Mouse (Mus musculus) myocyte (in vitro differentiated cells): ENCODE measurements around the gene Aldh5a1. TPM values are rescaled to one million over a fixed set of nuclear protein-coding genes. Genes with fewer than 3 reads are reported as not detected.

Experiments
- H3K27me3 ChIP-seq: one replicate; pipeline ENCODE4 v1.6.1; 2011; ENCODE audit not compliant: control insufficient read depth, insufficient read depth, insufficient read length
- H3K36me3 ChIP-seq: one replicate; pipeline ENCODE4 v1.6.1; 2011; ENCODE audit not compliant: control insufficient read depth, insufficient read depth
- H3K4me2 ChIP-seq: one replicate; pipeline ENCODE4 v1.6.1; 2011; ENCODE audit warnings: low read depth, control low read depth
- H3K4me3 ChIP-seq: one replicate; pipeline ENCODE4 v1.5.1; 2011; ENCODE audit warnings: mild to moderate bottlenecking, control low read depth, moderate library complexity
- H3K79me2 ChIP-seq: one replicate; pipeline ENCODE4 v1.6.1; 2011; ENCODE audit not compliant: control insufficient read depth, insufficient read depth
- H3ac ChIP-seq: one replicate; pipeline ENCODE4 v1.6.1; 2011; ENCODE audit not compliant: control insufficient read depth, insufficient read length
- CEBPB ChIP-seq: IDR thresholded peaks from 2 replicates; pipeline ENCODE4 v1.6.1; 2011; ENCODE audit warnings: mild to moderate bottlenecking, moderate library complexity; ENCODE audit not compliant: poor library complexity, insufficient read depth, severe bottlenecking
- E2F4 ChIP-seq: IDR thresholded peaks from one replicate; pipeline ENCODE4 v1.6.1; 2011; ENCODE audit warnings: mild to moderate bottlenecking, control low read depth, moderate library complexity; ENCODE audit not compliant: insufficient read depth
- MAX ChIP-seq: IDR thresholded peaks from one replicate; pipeline ENCODE4 v1.6.1; 2011; ENCODE audit warnings: low read depth, mild to moderate bottlenecking, control low read depth
- MYOD1 ChIP-seq, 3 experiments: IDR thresholded peaks; one replicate each; pipeline ENCODE4 v1.6.1; 2011; ENCODE audit warnings: control low read depth in 2 of 3, low read depth in 2 of 3, mild to moderate bottlenecking in 2 of 3, moderate library complexity in 1 of 3; ENCODE audit not compliant: insufficient read length in 2 of 3, control insufficient read depth in 1 of 3
- MYOG ChIP-seq, 3 experiments: IDR thresholded peaks; one replicate each; pipeline ENCODE4 v1.6.1; 2011; ENCODE audit warnings: control low read depth in 2 of 3, low read depth in 2 of 3, mild to moderate bottlenecking in 2 of 3; ENCODE audit not compliant: insufficient read length in 2 of 3, control insufficient read depth in 1 of 3, insufficient read depth in 1 of 3
- POLR2A ChIP-seq: IDR thresholded peaks from one replicate; pipeline ENCODE4 v1.6.1; 2011; ENCODE audit warnings: low read depth, mild to moderate bottlenecking, control low read depth, moderate library complexity; ENCODE audit not compliant: insufficient read length
- POLR2AphosphoS2 ChIP-seq: IDR thresholded peaks from one replicate; pipeline ENCODE4 v1.6.1; 2011; ENCODE audit warnings: low read depth, control low read depth; ENCODE audit not compliant: insufficient read length
- REST ChIP-seq: IDR thresholded peaks from one replicate; pipeline ENCODE4 v1.6.1; 2011; ENCODE audit warnings: mild to moderate bottlenecking, control low read depth, moderate library complexity; ENCODE audit not compliant: insufficient read depth, insufficient read length
- SRF ChIP-seq: IDR thresholded peaks from one replicate; pipeline ENCODE4 v1.6.1; 2011; ENCODE audit warnings: low read depth; ENCODE audit not compliant: control insufficient read depth, insufficient read length
- TCF12 ChIP-seq: IDR thresholded peaks from one replicate; pipeline ENCODE4 v1.6.1; 2011; ENCODE audit warnings: mild to moderate bottlenecking, control low read depth; ENCODE audit not compliant: poor library complexity, insufficient read depth, severe bottlenecking
- TCF3 ChIP-seq: IDR thresholded peaks from one replicate; pipeline ENCODE4 v1.6.1; 2011; ENCODE audit warnings: low read depth, control low read depth; ENCODE audit not compliant: insufficient read length
- USF1 ChIP-seq: IDR thresholded peaks from one replicate; pipeline ENCODE4 v1.6.1; 2011; ENCODE audit warnings: low read depth, mild to moderate bottlenecking, control low read depth, moderate library complexity
- polyA plus RNA-seq: library from polyadenylated mRNA; unstranded; fragments of >200 nt; fragmentation: generic; extraction: Trizol; gene quantifications from one replicate; pipeline ENCODE4 v1.2.1, GENCODE M21; 2012; ENCODE audit warnings: missing spikeins

The Aldh5a1 gene
- polyA plus RNA-seq, 1 experiment, result 0.54 TPM

DNA sequence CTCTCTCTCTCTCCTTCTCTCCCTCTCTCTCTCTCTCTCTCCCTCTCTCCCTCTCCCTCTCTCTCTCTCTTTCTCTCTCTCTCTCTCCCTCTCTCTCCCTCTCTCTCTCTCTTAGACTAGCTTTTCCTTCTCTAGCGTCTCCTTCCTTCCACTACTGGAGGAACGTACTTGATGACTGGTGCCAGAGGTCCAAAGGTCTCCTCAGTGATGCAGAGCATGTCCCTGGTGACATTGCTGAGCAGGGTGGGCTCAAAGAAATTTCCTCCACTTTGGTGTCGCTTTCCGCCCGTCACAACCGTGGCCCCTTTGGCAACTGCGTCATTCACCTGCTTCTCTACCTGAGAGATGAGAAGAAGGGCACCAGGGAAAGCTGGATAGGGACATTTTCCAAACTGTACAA, 23.9 kb downstream of the Aldh5a1 start:
- Histone ChIP-seq H3K27me3 (no peaks in the 10 kb centered on the region), H3K36me3 (no peaks in the 10 kb centered on the region), H3K4me2 (no peak overlapping the region), H3K4me3 (no peak overlapping the region), H3K79me2 (no peaks in the 10 kb centered on the region), H3ac (no peak overlapping the region)
- no peak for TF ChIP-seq REST
- no peak for TF ChIP-seq SRF
- TF ChIP-seq TCF12, result no peak
- no peak for TF ChIP-seq POLR2A
- no peak for TF ChIP-seq TCF3
- no peak for TF ChIP-seq POLR2AphosphoS2
- TF ChIP-seq MYOG (IDR thresholded peaks at IDR 0.05; ENCODE audit: control insufficient read depth in 1 of 3, insufficient read depth in 1 of 3, insufficient read length in 2 of 3, low read depth in 2 of 3), result no peak
- no peak for TF ChIP-seq E2F4
- TF ChIP-seq MYOD1 (IDR thresholded peaks at IDR 0.05; ENCODE audit: control insufficient read depth in 1 of 3, insufficient read length in 2 of 3, low read depth in 2 of 3), result no peak

GRCm38 (mm10) chr13:24909112-24909511, 28.3 kb downstream of the Aldh5a1 start:
- Histone ChIP-seq H3K4me3 (no peak overlapping the region), H3K36me3 (no peaks in the 10 kb centered on the region), H3K4me2 (no peak overlapping the region), H3K27me3 (no peaks in the 10 kb centered on the region), H3ac (no peak overlapping the region), H3K79me2 (no peaks in the 10 kb centered on the region)
- TF ChIP-seq REST (no peak), MYOG (IDR thresholded peaks at IDR 0.05; ENCODE audit: control insufficient read depth in 1 of 3, insufficient read depth in 1 of 3, insufficient read length in 2 of 3, low read depth in 2 of 3) (no peak), TCF12 (no peak), CEBPB (no peak), MYOD1 (IDR thresholded peaks at IDR 0.05; ENCODE audit: control insufficient read depth in 1 of 3, insufficient read length in 2 of 3, low read depth in 2 of 3) (no peak), POLR2AphosphoS2 (no peak), TCF3 (no peak), E2F4 (no peak), SRF (no peak), POLR2A (no peak), USF1 (no peak), MAX (no peak)

- TF ChIP-seq CEBPB (no peak), TCF12 (no peak), POLR2A (no peak), USF1 (no peak), MAX (no peak), MYOD1 (IDR thresholded peaks at IDR 0.05; ENCODE audit: control insufficient read depth in 1 of 3, insufficient read length in 2 of 3, low read depth in 2 of 3) (no peak), POLR2AphosphoS2 (no peak), SRF (no peak), TCF3 (no peak), REST (no peak), MYOG (IDR thresholded peaks at IDR 0.05; ENCODE audit: control insufficient read depth in 1 of 3, insufficient read depth in 1 of 3, insufficient read length in 2 of 3, low read depth in 2 of 3) (no peak), E2F4 (no peak)
- Histone ChIP-seq H3K4me2 (no peak overlapping the region), H3K27me3 (no peaks in the 10 kb centered on the region), H3K79me2 (no peaks in the 10 kb centered on the region), H3K4me3 (no peak overlapping the region), H3ac (no peak overlapping the region), H3K36me3 (no peaks in the 10 kb centered on the region)
These were observed 30.5 kb downstream of the Aldh5a1 start for GRCm38 (mm10) chr13:24906831-24907570.

- Histone ChIP-seq H3K36me3 (no peaks in the 10 kb centered on the region), H3K27me3 (no peaks in the 10 kb centered on the region)
- TF ChIP-seq MYOG (IDR thresholded peaks at IDR 0.05; ENCODE audit: control insufficient read depth in 1 of 3, insufficient read depth in 1 of 3, insufficient read length in 2 of 3, low read depth in 2 of 3) (no peak), USF1 (no peak), MYOD1 (IDR thresholded peaks at IDR 0.05; ENCODE audit: control insufficient read depth in 1 of 3, insufficient read length in 2 of 3, low read depth in 2 of 3) (no peak), POLR2AphosphoS2 (no peak), CEBPB (no peak), MAX (no peak), REST (no peak), TCF12 (no peak), E2F4 (no peak), SRF (no peak), POLR2A (no peak), TCF3 (no peak)
These were observed 32.0 kb downstream of the Aldh5a1 start for GRCm38 (mm10) chr13:24905422-24905821.

More at GRCm38 (mm10) chr13:24905422-24905821, 32.0 kb downstream of the Aldh5a1 start:
- no peaks in the 10 kb centered on the region for H3K79me2 ChIP-seq
- no peak overlapping the region for H3K4me2 ChIP-seq
- H3ac ChIP-seq, result no peak overlapping the region
- H3K4me3 ChIP-seq, result no peak overlapping the region
